Mouse (Mus musculus) cortical plate, adult 2 months (tissue): Measurements from ENCODE around the gene Hmgn2.

Experiments
- CTCF ChIP-seq: fragments of 200-500 bp; IDR thresholded peaks from 2 replicates; pipeline ENCODE4 v1.5.1; 2011; ENCODE audit warnings: mild to moderate bottlenecking, control low read depth, low read length; ENCODE audit not compliant: insufficient read depth; ENCODE audit errors: extremely low read depth
- POLR2A ChIP-seq: fragments of 200-500 bp; IDR thresholded peaks from 2 replicates; pipeline ENCODE4 v1.6.1; 2011; ENCODE audit warnings: mild to moderate bottlenecking, low read length, control low read depth; ENCODE audit not compliant: insufficient read depth; ENCODE audit errors: extremely low read depth

DNA sequence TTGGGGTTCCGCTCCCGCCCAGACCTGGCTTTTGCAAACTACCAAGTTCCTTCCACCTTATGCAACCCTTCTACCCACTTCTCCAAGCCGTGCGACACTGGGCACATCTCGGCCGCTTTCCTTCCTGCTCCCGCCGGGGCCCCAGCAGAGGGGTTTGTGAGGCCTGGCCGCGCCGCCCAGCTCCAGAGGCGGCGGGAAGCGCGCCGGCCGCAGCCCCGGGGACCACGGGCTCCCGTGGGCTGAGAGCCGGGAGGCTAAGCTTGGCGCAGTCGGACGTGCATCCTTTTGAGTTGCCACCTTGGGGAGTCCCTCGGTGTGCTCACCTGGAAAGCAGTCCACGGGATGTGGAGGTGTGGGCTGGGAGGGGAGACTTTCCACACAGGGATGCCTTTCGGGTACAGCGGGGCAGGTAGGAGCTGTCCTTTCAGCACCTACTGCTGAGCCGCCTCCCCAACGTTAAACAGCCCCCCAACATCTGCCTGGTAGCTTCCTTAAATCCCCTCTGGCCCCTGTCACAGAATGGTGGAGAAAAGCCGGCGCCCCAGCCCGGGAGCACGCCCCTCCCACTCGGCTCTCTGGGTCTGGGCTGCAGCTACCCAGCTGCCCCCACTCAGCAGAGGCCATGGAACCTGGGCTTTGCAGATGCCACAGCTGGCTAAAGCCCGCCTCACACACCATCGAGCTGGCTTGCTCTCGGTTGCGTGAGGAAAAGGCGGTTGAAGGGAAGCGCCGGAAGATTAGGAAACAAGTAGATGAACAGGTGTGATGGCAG, at the start of gene Hmgn2:
- no peak for TF ChIP-seq CTCF
- no peak for TF ChIP-seq POLR2A
